Mouse (Mus musculus) midbrain, embryonic 14.5 days (tissue): Measurements from ENCODE around the gene Otulin. TPM values are rescaled to one million over a fixed set of nuclear protein-coding genes. Genes with fewer than 3 reads are reported as not detected.

Experiments
- ATAC-seq: fragments of 200-750 bp; cut with Nextera tagmentation; 2 replicates; pipeline ENCODE4 v1.8.0; 2017; ENCODE audit warnings: moderate number of reproducible peaks, moderate library complexity; ENCODE audit not compliant: low FRiP score, low TSS enrichment
- DNase-seq: peaks from one replicate; pipeline ENCODE4 v3.0.0-alpha.2; 2015
- H3K27ac ChIP-seq: fragments of 300-500 bp; sonication (generic); replicated peaks from 2 replicates; pipeline ENCODE4 v1.5.1; 2014; ENCODE audit warnings: mild to moderate bottlenecking, low read depth, low read length, moderate library complexity
- H3K27me3 ChIP-seq: fragments of 300-500 bp; sonication (generic); 2 replicates; pipeline ENCODE4 v1.6.1; 2014; ENCODE audit warnings: low read length, control low read depth, mixed read lengths; ENCODE audit not compliant: control insufficient read depth, insufficient read depth
- H3K36me3 ChIP-seq: fragments of 300-500 bp; sonication (generic); 2 replicates; pipeline ENCODE4 v1.6.1; 2014; ENCODE audit warnings: low read length, control low read depth; ENCODE audit not compliant: control insufficient read depth, insufficient read depth
- H3K4me1 ChIP-seq: fragments of 300-500 bp; sonication (generic); 2 replicates; pipeline ENCODE4 v1.6.1; 2014; ENCODE audit warnings: mild to moderate bottlenecking, antibody characterized with exemption, low read length, control low read depth; ENCODE audit not compliant: control insufficient read depth, insufficient read depth
- H3K4me2 ChIP-seq: fragments of 300-500 bp; sonication (generic); 2 replicates; pipeline ENCODE4 v1.6.1; 2014; ENCODE audit warnings: mild to moderate bottlenecking, low read length, moderate library complexity
- H3K4me3 ChIP-seq: fragments of 300-500 bp; sonication (generic); replicated peaks from 2 replicates; pipeline ENCODE4 v1.5.1; 2014; ENCODE audit warnings: low read depth, low read length
- H3K9ac ChIP-seq: fragments of 300-500 bp; sonication (generic); replicated peaks from 2 replicates; pipeline ENCODE4 v1.6.1; 2014; ENCODE audit warnings: mild to moderate bottlenecking, low read length, moderate library complexity
- H3K9me3 ChIP-seq: fragments of 300-500 bp; sonication (generic); 2 replicates; pipeline ENCODE4 v1.6.1; 2016; ENCODE audit warnings: low read length, control low read depth, mixed read lengths; ENCODE audit not compliant: control insufficient read depth
- WGBS: fragments of 180-500 bp; shearing (Covaris S2); extraction: QIAGEN DNeasy Blood & Tissue Kit; methylation state at CpG from one replicate; pipeline ENCODE4 v1.1.7; 2014; 5-methylcytosine and 5-hydroxymethylcytosine counted together
- polyA plus RNA-seq: library from polyadenylated mRNA; unstranded; fragments of >200 nt; fragmentation: Nextera tagmentation; extraction: Ambion mirVana; gene quantifications from 2 replicates; pipeline ENCODE4 v1.2.1, GENCODE M21; 2014

Otulin gene
- polyA plus RNA-seq, 1 experiment from 2014 or later = 29.7 TPM

GRCm38 (mm10) chr15:27577915-27578780 is 52.3 kb downstream of the Otulin start:
- H3K27me3 ChIP-seq = no peaks in the 10 kb centered on the region
- H3K4me2 ChIP-seq = no peak overlapping the region
- 84% methylated on average over 16 of the region's 16 CpGs for WGBS
- H3K27ac ChIP-seq = no peak overlapping the region
- H3K9ac ChIP-seq = no peak overlapping the region
- H3K4me3 ChIP-seq = no peak overlapping the region
- 0 out of 2 replicates have a peak, but pooled peaks cover 7% of the 10 kb centered on the region for H3K4me1 ChIP-seq
- DNase-seq (no peak), ATAC-seq (no peak)
- no peaks in the 10 kb centered on the region for H3K9me3 ChIP-seq
- peaks cover 21% of the 10 kb centered on the region for H3K36me3 ChIP-seq

GRCm38 (mm10) chr15:27576886-27577285 is 53.6 kb downstream of the Otulin start:
- Histone ChIP-seq H3K4me1 (0 out of 2 replicates have a peak, but pooled peaks cover 6% of the 10 kb centered on the region), H3K4me3 (no peak overlapping the region), H3K4me2 (no peak overlapping the region), H3K27ac (no peak overlapping the region), H3K36me3 (peaks cover 32% of the 10 kb centered on the region), H3K9ac (no peak overlapping the region), H3K27me3 (no peaks in the 10 kb centered on the region), H3K9me3 (no peaks in the 10 kb centered on the region)
- no peak for DNase-seq
- no peak for ATAC-seq
- WGBS = 83% methylated on average over 1 of the region's 1 CpGs

GRCm38 (mm10) chr15:27575932-27576331 is 54.6 kb downstream of the Otulin start:
- no peaks in the 10 kb centered on the region for H3K9me3 ChIP-seq
- WGBS = 82% methylated on average over 3 of the region's 3 CpGs
- H3K4me1 ChIP-seq = no peaks in the 10 kb centered on the region
- H3K27me3 ChIP-seq = no peaks in the 10 kb centered on the region
- H3K36me3 ChIP-seq = peaks cover 38% of the 10 kb centered on the region
- no peak overlapping the region for H3K4me3 ChIP-seq
- DNase-seq (no peak), ATAC-seq (no peak)
- H3K4me2 ChIP-seq = no peak overlapping the region
- H3K27ac ChIP-seq = no peak overlapping the region
- H3K9ac ChIP-seq = no peak overlapping the region

GRCm38 (mm10) chr15:27574992-27575781 is 55.3 kb downstream of the Otulin start:
- Histone ChIP-seq H3K4me2 (no peak overlapping the region), H3K27me3 (no peaks in the 10 kb centered on the region), H3K9ac (no peak overlapping the region), H3K36me3 (peaks cover 36% of the 10 kb centered on the region), H3K4me3 (no peak overlapping the region), H3K9me3 (no peaks in the 10 kb centered on the region), H3K4me1 (no peaks in the 10 kb centered on the region), H3K27ac (no peak overlapping the region)
- ATAC-seq = no peak; the same call in 1 of the 2 replicates
- 84% methylated on average over 8 of the region's 8 CpGs for WGBS
- no peak for DNase-seq

- no peaks in the 10 kb centered on the region for H3K4me1 ChIP-seq
- no peak overlapping the region for H3K27ac ChIP-seq
- no peaks in the 10 kb centered on the region for H3K27me3 ChIP-seq
- ATAC-seq (no peak), DNase-seq (no peak)
- no peak overlapping the region for H3K4me3 ChIP-seq
- H3K9me3 ChIP-seq = no peaks in the 10 kb centered on the region
- H3K4me2 ChIP-seq = no peak overlapping the region
- no peak overlapping the region for H3K9ac ChIP-seq
- peaks cover 46% of the 10 kb centered on the region for H3K36me3 ChIP-seq
- 76% methylated on average over 8 of the region's 8 CpGs for WGBS
These were observed 59.3 kb downstream of the Otulin start for GRCm38 (mm10) chr15:27571179-27571578.

GRCm38 (mm10) chr15:27570385-27570784 is 60.1 kb downstream of the Otulin start:
- Histone ChIP-seq H3K9me3 (no peaks in the 10 kb centered on the region), H3K9ac (no peak overlapping the region), H3K27ac (no peak overlapping the region), H3K36me3 (peaks cover 50% of the 10 kb centered on the region), H3K4me2 (no peak overlapping the region), H3K4me3 (no peak overlapping the region), H3K4me1 (no peaks in the 10 kb centered on the region), H3K27me3 (no peaks in the 10 kb centered on the region)
- DNase-seq = no peak
- 96% methylated on average over 4 of the region's 4 CpGs for WGBS
- ATAC-seq = no peak

GRCm38 (mm10) chr15:27569924-27570323 is 60.6 kb downstream of the Otulin start:
- no peak overlapping the region for H3K9ac ChIP-seq
- no peak overlapping the region for H3K4me3 ChIP-seq
- no peak overlapping the region for H3K4me2 ChIP-seq
- 85% methylated on average over 2 of the region's 2 CpGs for WGBS
- no peak for DNase-seq
- ATAC-seq = no peak
- H3K27ac ChIP-seq = no peak overlapping the region
- no peaks in the 10 kb centered on the region for H3K9me3 ChIP-seq
- no peaks in the 10 kb centered on the region for H3K27me3 ChIP-seq
- H3K36me3 ChIP-seq = peaks cover 51% of the 10 kb centered on the region
- H3K4me1 ChIP-seq = no peaks in the 10 kb centered on the region

GRCm38 (mm10) chr15:27568371-27568770 is 62.1 kb downstream of the Otulin start:
- 68% methylated on average over 6 of the region's 6 CpGs for WGBS
- no peak for ATAC-seq
- Histone ChIP-seq H3K4me3 (no peak overlapping the region), H3K36me3 (peaks cover 46% of the 10 kb centered on the region), H3K27me3 (no peaks in the 10 kb centered on the region), H3K4me1 (no peaks in the 10 kb centered on the region), H3K4me2 (no peak overlapping the region), H3K9me3 (no peaks in the 10 kb centered on the region), H3K27ac (no peak overlapping the region), H3K9ac (no peak overlapping the region)
- no peak for DNase-seq
